Mouse (Mus musculus): ENCODE data around the gene Lmo7. TPM values are rescaled to one million over a fixed set of nuclear protein-coding genes. Genes with fewer than 3 reads are reported as not detected.
A peak's percentile ranks its signal among the peaks of the same experiment; 100 is the strongest.

The Lmo7 gene
- total RNA-seq, 2 experiments from 2014 or later = 395 to 436 TPM

GRCm38 (mm10) chr14:101830116-101830515, 100.4 kb downstream of the Lmo7 start:
- DNase-seq = peak in 1 of 2 experiments; percentile 60
- intact Hi-C loops (cut with DNase I) = no loop called here

DNA sequence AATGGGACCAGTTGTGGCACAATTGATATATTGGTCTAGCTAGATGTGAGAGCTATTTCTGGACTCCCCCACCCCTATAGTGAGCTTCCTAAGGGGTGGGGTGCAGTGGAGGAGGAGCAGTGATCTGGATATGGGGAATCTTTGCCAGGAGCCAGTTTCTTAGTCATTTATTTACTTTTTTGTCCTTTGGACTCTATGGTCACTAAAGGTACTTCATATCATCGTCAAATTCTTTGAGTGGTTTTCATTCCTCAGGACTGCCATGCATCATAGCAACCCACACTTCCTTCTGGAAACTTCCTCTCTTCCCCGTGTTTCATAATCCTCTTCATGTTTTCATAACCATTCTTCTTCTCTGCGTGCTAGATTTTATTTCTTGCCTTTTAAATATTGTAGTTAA, 104.4 kb downstream of the Lmo7 start:
- DNase-seq = no peak
- intact Hi-C loops (cut with DNase I) = no loop called here

GRCm38 (mm10) chr14:101836401-101836800, 106.6 kb downstream of the Lmo7 start:
- intact Hi-C loops (cut with DNase I) = loop anchor here (2.0 kb wide), 1 partner anchor 54 kb away; no protein-coding TSS in a partner anchor
- DNase-seq = no peak

GRCm38 (mm10) chr14:101837176-101837575, 107.4 kb downstream of the Lmo7 start:
- DNase-seq = no peak
- intact Hi-C loops (cut with DNase I) = loop anchor here (2.0 kb wide), 1 partner anchor 54 kb away; no protein-coding TSS in a partner anchor

DNA sequence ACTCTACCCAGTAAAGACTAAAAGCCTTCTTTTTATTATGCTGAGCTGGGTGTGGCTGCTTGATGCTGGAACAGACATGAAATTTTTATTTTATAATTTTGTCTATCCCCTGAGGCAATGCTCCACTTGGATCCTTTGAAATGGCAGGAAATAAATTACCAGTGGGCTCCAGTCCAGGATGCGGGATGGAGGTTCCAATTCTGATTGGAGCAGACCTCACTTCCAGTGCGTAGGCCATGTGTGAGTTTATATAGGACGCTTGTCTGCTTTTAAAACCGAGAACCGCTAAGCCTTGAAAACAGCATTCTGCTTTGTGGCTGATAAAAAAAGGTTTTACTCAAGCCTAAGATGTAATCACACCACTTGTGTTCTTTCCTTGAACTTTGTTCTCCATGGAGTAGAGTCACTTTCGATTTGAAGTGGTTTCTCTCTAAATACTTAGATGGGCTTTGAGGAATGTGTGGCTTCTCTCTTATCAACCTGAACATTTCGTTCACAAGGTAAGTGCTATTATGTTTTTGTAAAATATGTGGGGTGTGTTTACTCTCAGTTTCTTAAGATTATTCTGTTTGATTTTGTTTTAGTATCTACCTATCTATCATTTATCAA, 108.6 kb downstream of the Lmo7 start:
- intact Hi-C loops (cut with DNase I) = no loop called here
- DNase-seq = no peak

GRCm38 (mm10) chr14:101839771-101840731, 110.3 kb downstream of the Lmo7 start:
- DNase-seq = peak; percentile 66 to 75
- intact Hi-C loops (cut with DNase I) = no loop called here

GRCm38 (mm10) chr14:101841271-101841670, 111.5 kb downstream of the Lmo7 start:
- intact Hi-C loops (cut with DNase I) = no loop called here
- DNase-seq = no peak

GRCm38 (mm10) chr14:101842521-101842920, 112.8 kb downstream of the Lmo7 start:
- intact Hi-C loops (cut with DNase I) = loop anchor here (1.0 kb wide), 1 partner anchor 42 kb away; no protein-coding TSS in a partner anchor
- no peak for DNase-seq

DNA sequence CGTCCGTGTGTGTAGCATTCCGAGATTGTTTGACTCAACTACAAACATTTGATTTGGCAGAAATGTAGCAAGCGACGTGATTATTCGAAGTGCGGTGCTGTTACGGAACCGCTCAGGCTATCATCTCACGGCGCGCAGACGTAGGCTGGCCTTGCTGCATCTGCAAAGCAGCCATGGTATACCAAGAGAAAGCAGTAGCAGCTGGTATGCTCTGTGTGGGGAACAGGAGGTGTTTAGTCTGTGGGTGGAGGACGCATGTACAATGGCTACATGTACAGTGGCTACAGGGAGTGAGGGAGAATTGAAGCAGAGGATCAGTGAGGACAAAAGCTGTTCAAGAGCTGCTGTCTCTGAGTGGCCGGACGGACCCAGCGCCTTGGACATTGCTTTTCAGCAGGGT, 113.7 kb downstream of the Lmo7 start:
- no peak for DNase-seq
- intact Hi-C loops (cut with DNase I) = no loop called here

DNA sequence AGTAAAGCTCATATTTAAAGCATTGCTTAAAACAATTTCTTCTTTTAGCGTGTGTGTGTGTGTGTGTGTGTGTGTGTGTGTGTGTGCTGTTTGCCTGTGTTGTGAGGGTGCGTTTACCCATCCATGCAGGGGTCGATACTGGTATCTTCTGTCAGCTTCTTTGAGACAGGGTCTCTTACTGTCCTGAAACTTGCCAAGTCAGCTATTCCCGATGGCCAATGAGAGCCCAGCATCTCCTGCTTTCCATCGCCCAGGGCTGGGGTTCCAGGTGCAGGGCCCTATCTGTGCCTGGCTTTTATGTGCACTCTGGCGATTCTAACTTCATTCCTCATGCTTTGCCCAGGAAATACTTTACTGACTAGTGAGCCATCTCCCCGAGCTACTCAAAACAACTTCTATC, 114.7 kb downstream of the Lmo7 start:
- intact Hi-C loops (cut with DNase I) = no loop called here
- DNase-seq = no peak

GRCm38 (mm10) chr14:101846097-101846882, 116.5 kb downstream of the Lmo7 start:
- intact Hi-C loops (cut with DNase I) = no loop called here
- DNase-seq = no peak

DNA sequence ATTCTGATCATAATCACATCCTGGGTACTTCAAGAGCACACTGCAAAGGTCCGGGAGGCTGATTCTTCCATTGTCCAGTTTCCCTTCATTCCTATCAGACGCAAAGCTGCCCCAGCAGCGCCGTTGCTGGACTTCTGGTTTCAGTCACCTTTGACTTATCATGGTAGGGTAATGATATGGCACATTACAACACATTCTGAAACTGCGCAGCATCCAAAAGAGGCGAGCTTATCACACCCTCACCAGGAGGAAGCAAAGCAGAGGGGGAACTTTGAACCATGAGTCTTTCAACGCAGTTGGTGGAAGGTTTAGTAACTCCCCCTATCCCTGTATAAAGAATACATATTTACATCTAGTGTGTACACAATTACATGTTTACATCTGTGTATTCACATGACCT, 117.8 kb downstream of the Lmo7 start:
- DNase-seq = no peak

DNA sequence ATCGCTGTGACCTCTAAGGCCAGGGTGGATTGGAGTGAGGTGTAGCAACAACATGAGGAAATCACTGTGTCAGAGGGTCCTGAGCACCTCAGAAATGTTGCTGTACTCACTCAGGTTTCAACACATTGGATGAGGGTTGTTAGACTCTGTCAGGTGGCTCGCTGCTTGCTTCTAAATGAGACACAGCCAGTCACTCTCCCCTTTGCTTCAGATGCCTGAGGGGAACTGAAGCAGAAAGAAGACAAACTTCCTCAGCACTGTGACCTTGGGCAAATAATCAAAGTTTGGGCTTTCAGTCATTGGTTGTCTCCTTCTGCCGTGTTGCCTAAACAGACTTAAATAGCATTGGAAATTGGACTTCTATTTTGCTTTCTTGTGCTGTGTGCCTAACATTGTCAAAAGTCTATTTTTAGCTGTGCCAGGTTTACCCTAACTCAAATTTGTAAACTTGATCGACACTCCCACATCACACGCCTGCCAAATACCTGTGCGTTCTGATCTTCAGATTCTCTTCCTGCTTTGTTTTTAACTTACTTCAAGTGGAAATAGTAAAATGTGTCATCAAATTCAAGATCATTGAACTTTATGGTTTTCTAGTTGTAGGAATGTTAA, 122.9 kb downstream of the Lmo7 start:
- intact Hi-C loops (cut with DNase I) = no loop called here
- no peak for DNase-seq

More for the DNA sequence above, 117.8 kb downstream of the Lmo7 start:
- intact Hi-C loops (cut with DNase I) = no loop called here

- intact Hi-C loops (cut with DNase I) = no loop called here
- DNase-seq = no peak
Observed at GRCm38 (mm10) chr14:101853207-101853606, 123.5 kb downstream of the Lmo7 start.

- DNase-seq = no peak
- intact Hi-C loops (cut with DNase I) = no loop called here
Observed at GRCm38 (mm10) chr14:101853722-101854121, 124.0 kb downstream of the Lmo7 start.

- intact Hi-C loops (cut with DNase I) = no loop called here
- DNase-seq = no peak
Observed at GRCm38 (mm10) chr14:101854226-101854625, 124.5 kb downstream of the Lmo7 start.

- intact Hi-C loops (cut with DNase I) = no loop called here
- peak in 1 of 2 experiments; percentile 46 for DNase-seq
Observed at GRCm38 (mm10) chr14:101859305-101859886, 129.6 kb downstream of the Lmo7 start.

GRCm38 (mm10) chr14:101862088-101862487, 132.3 kb downstream of the Lmo7 start:
- DNase-seq = no peak
- intact Hi-C loops (cut with DNase I) = no loop called here

DNA sequence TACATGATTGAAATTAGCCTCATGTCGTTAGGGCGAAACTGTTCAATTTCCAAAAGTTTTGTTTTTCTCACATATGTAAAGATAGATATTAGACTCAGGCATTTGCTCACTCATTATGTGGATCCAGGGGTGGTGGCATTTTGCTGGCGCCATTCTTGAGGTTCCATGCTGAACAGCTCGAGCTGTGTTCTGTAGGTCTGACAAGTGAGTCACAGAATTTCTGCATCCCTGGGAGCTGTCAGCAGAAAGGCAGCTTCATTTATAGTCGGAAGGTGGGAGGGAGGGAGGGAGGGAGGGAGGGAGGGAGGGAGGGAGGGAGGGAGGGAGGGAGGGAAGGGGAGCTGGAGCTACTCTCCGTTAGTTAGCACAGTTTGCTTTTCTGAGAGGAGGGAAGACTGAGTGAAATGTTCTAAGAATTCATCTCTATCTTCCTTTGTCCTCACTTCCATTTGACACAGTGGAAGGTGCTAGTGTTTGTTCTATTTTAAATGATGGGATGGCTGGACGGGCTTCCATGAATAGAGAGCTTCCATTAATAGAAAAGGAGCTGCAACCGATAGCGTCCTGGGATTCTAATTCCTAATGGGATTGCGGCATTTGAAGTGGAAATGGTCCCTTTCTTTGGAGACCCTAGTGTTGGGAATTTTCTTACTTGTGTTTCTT, 137.4 kb downstream of the Lmo7 start:
- intact Hi-C loops (cut with DNase I) = no loop called here
- DNase-seq = peak in 1 of 2 experiments; percentile 38

DNA sequence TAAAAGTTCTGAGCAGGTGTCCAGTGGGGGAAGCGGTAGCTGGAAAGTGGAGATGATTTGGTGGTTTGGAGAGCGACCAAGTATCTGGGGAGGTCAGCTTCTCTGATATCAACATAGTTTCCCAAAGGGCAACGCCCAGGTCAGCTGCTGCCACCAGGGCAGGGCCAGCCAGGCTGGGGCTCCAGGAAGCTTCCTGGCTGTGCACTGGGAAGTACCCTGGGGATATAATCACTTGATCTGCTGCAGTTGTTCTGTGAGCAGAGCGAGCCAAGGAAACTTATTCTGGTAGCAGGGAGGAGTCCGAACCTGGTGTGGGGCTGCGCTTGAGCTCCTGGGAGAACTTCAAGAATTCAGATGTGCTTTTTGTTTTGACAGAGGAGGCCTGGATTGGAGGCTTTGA, 139.4 kb downstream of the Lmo7 start:
- peak; percentile 69 to 76 for DNase-seq
- intact Hi-C loops (cut with DNase I) = no loop called here
